Mouse (Mus musculus) ovary, adult 18-20 months (tissue): ENCODE data around the gene Sorcs2.
"Not testable (repeated sequence)": the region's sequence is repeated elsewhere in the genome, so short reads cannot be mapped to it uniquely, and the experiment has no call there.

Experiments
- DNase-seq: peaks from one replicate; pipeline ENCODE4 v3.0.0; 2022; ENCODE audit warnings: low spot score, mixed read lengths

Gene Sorcs2

DNA sequence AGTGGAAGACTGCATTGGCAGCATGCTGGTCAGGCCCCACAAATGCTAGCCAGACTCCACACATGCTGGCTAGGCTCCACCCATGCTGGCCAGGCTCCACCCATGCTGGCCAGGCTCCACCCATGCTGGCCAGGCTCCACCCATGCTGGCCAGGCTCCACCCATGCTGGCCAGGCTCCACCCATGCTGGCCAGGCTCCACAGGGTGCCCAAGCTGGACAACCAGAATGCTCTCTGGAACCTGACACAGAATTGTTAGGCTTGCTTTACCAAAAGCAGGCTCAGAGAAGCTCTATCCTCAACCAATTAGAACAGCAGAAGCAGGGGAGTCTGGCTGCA lies 7.4 kb downstream of the Sorcs2 start:
- DNase-seq, result not testable (repeated sequence)

DNA sequence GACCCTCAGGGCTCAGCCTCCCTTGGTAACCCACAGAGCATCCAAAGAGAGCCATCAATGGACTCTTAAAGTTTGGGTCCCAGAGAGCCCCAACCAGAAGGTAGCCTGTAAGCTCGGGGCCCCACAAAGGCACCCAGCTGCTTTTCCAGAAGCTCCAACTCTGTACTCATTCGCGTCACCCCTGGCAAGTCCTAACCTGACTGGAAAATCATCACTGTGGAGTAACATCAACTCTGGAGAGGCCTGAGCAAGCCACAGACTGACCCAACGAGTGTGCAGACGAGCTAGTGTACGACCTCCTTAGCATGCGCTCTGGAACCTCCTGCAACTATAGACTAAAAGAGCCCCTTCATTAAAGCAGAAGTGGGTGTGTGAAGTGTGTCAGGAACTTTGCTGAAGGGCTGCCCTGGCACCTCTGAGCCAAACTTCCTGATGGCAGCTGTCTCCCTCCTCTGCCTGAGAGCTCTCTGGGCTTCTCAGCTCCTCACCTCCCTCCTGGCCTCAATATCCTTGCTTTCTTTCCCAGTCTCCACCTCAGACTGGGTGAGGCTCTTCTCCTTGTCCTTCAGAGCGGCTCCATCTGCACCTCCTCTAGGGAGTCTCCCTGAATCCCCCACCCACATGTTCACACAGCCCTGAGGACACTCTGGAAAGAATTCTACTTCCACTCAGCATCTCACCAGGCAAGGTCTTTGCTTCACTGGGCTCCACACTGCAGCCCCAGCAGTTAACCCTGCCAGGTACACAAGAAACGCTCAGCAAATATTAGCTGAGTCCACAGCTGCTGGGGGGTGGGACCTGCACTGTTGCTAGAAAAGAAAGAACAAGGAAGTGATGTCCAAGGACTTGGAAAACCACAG lies 8.0 kb downstream of the Sorcs2 start:
- no peak for DNase-seq

DNA sequence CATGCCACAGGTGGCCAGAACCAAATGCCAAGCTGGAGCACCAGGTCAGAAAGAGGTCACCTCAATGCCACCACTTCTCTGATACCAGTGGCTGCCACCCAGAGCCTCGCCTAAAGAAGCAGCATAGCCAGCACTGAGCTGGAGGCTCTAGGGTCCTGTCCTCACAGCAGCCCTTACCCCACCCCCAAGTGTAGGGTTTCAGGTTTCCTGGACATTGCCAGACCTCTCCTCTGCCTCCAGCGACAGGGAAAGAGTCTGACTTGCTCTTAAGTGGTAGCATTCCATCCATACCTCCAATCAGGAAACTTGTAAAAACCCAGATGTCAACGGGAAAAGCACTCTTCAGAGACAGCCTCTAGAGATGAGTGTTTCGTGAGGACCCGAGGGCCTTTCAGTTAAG lies 12.9 kb downstream of the Sorcs2 start:
- no peak for DNase-seq

DNA sequence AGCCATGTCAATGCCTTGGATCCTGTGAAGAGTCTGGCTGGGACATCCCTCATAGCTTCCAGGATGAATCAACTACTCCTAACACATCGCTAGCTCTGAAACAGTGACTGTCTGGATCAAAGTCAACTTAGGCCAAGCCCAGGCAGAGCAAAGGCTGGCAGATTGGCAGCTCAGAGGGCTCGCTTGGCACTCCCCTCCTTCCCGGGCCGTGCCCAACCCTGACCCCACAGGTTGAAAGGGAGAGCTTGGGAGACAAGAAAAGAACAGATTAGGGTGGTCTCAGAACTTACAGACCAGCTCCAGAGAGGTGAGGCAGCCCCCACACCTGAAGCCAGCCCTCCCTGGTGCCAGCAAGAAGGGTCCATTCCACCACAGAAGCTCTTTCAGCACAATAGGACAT lies 14.5 kb downstream of the Sorcs2 start:
- DNase-seq, result no peak

DNA sequence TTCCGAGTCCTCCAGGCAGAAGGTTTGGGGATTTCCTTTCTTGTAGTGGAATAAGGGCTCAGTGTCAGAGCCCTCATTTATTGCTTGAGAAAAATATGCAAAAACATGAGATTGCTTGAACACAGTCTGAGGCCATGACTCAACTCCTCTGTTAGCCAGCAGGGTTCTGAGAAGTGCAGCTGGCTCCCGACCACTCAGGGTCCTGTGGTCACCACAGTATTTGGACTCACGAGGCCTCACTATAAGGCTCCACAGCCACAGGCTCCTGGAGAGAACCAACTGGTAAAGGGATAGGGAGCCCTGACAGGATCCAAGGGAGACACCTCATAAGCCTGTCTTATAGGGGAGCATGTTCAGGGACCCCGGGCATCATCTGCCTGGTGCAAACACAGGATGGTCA lies 15.2 kb downstream of the Sorcs2 start:
- DNase-seq, result no peak

DNA sequence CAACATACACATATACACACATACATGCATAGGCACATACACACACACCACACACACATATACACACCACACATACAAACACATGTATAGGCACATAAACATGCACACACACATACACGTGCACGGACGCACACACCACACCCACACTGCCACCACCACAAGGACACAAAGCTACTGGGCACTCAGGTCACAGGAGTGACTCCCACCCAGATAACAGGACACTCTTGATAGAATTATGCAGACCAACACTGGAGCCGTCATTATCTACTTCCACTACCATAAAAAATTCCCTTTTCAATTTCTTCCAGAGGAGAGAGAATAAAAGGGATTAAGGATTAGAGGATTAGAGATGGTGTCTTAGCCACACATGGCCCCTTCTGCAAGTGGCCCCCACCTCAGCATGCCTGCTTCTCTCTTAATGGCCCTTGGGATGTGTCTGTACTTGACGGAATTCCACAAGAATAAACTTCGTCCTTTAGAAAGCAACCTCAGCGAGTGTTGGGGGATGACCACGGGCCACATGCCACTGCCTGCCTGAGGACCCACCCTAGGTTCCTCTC lies 15.7 kb downstream of the Sorcs2 start:
- DNase-seq, result no peak

DNA sequence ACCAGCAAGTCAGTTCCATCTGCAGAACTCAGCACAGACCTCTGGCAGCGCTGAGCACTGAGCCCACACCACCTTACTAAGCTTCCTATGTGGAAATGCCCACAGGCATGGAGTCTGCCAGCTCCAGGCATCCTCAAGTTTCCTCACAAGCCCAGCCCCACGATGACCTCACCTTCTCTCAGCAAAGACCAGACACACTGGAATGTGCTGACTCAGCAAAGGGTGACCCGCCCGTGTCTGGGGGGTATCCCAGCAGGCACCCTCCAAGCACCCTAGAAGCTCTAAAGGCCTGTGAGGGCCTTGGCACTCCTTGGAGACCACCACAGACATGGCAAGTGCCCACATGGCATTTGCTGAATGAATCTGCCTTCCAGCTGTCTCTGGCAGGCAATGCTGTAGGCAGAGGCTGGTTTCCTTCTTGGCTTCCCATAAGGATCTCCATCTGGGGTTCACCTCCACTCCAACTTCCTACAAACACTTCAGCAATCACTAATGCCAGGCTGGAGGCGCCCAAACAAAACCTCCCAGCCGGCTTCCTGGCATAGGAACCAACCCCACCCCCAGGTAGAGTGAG lies 17.9 kb downstream of the Sorcs2 start:
- no peak for DNase-seq

DNA sequence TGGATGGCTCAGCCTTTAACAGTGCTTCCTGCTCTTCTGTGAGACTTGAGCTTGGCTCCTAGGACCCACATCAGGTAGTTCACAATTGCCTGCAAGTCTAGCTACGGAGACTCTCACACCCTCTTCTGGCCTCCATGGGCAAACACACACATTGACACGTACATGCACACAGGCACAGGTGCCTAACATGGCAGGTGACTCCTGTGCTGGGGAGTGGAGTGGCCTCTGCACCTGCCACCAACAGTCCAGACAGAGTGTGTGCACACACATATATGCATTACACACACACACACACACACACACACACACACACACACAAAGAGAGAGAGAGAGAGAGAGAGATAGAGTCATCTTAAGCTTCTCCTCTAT lies 19.6 kb downstream of the Sorcs2 start:
- DNase-seq, result no peak

DNA sequence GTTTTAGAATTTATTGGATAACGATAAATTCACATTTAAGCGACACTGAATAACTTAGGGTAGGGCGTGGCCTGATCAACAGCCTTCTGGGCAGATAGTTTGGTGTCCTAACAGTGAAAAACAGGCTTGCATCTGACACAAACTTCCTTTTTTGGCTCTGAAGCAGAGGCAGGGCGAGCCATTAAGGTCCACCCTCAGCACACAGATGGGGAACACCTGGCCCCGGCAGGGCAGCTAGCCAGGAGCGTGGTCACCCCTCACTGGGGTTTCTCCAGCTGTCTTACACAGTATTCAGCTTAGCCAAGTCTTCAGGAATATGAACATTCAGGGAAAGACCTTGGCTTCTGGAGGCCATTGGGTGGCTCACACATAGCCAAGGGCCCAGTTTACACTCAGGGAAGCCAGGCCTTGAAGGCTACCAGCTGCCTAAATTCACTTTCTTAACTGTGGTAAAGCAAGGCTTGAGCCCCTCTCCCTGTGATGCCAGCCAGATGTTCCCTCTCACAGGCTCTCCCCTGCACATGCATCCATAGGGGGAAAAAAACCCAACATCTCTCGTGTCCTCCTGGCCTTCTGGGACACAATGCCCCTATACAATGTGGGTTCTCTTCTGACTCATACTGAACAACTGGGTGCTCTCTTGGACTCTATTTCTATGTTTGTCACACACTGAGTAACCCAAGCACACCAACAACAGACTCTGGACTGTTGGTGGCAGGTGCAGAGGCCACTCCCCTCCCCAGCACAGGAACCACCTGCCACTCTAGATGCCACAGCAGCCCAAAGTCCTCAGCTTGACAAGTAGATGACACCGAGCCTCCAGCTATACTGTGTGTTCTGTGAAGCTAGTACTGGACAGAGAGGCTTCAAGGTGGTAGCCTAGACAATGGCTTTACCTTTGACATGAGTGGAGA lies 20.2 kb downstream of the Sorcs2 start:
- DNase-seq, result peak; percentile 57

DNA sequence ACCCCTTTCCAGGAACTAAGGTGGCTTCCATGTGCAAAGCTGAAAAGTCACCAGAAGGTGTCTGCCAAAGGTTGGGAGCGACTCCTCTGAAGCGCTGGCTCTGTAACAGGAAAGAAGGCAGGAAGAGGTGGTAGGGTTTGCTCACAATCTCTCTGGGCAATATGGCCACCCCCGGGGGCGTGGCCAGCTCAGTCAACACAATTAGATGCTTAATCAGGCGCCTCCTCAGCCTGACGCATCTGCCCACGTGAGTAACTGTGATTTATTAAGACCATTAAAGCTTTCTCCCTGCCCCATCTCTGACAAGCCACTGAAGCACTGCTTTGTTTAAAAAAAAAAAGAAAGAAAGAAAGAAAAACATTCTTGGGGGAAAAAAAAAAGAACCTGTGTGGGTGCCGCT lies 22.1 kb downstream of the Sorcs2 start:
- no peak for DNase-seq

DNA sequence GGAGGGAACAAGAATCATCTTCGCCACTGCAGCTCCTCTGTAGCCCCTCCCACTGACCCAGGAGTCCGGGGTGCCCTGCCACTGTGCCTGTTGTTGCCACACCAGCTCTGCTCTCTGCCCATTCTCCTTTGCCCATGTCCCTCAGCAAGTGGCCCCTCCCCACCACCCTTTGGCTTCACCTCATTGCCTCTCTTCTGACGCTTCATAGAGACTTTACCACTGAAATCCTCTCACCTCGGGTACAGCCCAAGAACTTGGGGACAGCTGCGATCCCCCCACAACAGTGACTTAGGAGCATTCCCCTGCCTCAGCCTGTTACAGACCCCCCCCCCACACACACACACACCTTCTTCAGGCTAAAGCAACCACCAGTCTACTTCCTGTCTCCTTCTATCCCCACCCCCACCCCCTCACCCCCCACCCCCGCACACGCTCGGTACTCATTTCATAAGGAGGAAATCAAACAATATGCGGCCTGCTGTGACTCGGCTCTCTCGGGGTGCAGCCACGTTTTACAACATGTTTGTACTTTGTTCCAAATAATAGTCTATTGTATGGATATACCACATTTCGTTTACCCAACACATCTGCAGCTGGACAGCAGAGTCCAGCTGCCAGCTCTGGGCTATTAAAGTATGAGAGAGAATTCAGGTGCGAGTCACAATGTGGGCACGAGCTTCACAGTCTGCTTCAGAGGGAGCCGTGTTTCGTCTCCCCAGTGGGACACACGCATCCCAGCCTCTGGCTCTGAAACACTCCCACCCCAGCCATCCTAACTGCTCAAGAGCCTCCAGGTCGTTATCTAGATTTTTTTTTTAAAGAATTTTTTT lies 23.5 kb downstream of the Sorcs2 start:
- no peak for DNase-seq

DNA sequence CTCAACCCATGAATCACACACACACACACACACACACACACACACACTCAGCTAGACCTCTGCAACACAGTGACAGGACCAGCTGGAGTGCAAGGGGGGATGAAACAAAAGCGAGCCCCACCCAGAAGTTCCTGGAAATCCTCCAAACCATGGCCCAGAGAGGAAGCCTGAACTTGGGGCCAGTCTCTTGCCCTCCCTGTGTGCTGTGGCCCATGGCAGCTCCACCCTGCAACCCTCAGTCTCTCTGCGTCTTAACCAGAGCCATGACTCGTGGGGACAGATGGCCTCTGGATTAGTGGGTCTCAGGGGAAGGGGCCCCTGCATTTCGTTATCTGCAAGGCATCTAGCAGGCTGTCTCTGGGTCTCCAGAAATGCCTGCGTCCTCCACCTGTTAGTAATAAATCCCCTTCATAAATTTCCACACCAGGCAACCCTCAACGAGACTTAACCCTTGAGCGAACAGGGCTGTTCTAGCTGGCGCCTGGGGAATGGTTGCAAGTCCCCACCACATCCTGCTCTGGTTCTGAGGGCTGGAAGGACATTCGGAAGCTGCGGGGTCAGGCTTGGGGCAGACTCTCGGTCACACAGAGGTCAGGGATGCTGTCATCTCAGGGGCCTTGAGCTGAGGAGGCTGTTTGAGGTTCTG lies 24.6 kb downstream of the Sorcs2 start:
- no peak for DNase-seq

DNA sequence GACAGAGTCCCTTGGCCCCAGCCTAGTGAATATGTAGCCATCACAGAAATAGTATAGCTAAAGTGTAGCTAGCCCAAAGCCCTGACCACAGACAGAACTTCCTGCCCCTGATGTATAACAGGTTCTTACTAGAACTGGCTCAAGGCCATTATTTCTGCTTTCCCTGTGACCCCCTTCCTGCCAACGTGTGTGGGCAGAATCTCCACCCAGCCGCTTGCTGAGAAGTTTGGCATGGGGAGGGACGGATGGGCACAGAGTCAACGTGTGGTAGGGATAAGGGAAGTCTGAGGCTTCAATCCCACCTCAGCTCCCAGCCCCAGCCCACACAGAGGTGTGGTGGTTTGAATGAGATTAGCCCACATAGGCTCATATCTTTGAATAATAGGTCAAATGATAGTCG lies 26.2 kb downstream of the Sorcs2 start:
- DNase-seq, result no peak

DNA sequence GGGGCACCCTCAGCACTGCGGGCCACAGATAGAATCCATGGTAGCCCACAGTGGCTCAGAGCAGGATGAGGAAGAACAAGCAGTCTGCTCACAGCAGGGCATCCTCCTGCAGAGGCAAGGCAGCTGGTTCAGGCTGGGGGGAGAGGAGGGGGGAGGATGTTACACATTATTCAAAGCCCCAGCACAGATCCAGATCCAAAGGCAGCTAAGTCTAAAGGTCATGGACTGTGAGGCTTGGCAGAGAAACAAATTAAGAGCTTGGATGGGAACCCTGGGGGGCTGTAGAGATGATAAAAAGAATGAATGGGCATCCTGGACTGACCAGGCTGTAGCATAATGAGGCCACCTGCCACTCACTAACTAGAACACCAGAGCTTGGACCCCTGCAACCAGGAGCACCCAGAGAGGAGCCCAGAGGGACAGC lies 28.7 kb downstream of the Sorcs2 start:
- no peak for DNase-seq

DNA sequence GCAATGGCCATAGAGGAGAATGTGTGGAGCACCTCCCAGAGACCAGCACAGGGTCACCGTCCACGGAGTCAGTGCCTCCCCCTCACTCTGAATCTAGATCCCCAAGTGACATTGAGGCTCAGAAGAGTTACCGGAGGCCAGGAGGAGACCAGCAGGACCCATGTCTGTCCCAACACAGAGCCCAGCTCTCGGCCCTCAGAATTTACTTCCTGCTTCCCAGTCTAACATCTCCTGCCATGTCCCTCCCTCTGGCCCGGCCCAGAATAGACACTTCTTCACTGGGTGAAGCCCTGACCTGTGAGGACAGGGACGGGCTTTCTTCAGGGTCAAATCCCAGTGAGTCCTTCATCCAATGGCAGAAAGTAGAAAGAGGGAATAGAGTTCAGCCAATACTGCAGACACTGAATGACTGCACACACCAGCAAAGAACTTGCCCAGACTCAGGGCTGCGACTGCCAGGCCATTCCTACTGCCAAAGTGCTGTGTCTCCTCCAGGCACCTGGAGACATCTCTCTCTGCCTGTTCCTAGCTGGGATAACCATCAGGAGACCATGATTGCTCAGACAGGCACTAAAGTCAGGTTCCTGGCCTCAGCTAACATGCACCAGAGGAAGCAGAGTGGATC lies 29.3 kb downstream of the Sorcs2 start:
- no peak for DNase-seq

DNA sequence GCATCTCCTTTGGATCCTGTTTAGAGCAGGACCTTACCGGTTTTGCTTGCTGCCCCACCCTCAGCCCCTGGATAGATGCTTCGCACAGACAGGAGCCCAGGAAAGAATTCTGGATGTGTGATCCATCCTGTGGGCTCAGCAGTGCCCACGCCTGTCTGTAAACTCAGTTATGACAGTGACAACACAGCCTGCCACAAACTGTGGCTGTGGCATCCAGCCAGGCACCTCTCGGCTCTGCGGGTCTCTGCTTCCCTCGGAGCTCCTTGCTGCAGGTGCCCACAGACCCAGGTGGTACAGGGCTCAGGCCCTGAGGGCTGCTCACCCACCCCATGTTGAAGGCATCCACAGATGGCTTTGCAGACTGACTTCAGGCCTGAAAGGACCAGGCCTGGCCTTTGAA lies 30.0 kb downstream of the Sorcs2 start:
- DNase-seq, result no peak

DNA sequence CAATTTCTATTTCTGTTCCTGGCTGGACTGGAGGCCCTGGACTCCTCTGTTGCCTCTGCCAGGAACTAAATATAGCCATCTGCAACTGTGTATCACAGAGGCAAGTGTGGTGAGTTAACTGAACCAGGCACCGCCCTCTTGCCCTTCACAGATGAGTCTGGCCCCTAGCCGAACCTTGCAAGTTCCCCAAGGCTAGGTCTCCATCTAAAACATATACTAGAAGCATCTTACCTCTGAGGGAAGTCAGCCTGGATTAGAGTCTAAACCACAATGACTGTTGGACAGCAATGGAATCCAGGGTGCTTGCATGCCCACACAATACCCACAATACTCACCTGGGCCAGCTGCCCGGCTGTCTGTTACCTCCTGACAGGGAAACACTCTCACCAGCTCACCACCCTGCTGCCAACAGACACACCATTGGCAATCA lies 30.7 kb downstream of the Sorcs2 start:
- DNase-seq, result peak; percentile 66

DNA sequence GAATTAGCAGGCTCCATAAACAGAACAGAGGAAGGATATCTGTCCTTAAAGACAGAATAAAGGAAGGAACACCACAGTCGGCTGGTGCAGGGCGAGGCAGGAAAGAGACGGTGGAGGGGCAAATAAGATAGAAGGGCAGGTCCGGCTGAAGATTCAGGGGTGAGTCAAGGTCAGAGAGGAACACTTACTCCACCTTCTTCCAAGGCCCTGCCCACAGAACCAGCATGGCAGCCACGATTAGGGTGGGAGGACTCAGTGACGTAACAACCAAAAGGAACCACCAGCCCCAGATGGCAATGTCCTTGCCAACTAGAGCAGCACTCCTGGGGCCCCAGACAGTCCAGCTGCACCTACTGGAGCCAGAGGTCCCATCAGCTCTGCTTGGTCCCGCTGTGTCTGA lies 36.2 kb downstream of the Sorcs2 start:
- DNase-seq, result no peak

DNA sequence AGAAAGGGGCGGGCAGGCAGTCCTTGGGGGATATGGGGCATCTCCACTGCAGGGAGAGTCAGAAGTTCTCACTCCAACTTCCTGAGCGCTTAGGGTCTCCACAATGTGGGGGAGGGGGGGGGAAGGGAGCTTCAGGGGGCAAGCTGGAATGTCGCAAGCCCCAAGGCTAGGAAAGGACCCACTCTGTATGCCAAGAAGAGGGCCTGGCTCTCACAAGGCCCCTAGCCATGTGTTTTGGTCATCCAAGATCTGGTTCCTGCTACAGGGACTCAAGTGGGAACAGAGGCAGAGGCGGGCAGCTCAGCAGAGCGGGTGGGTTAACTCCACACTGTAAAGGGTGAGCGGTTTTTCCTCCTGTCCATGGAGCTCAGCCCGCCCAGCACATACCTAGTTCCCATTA lies 37.6 kb downstream of the Sorcs2 start:
- DNase-seq, result no peak

DNA sequence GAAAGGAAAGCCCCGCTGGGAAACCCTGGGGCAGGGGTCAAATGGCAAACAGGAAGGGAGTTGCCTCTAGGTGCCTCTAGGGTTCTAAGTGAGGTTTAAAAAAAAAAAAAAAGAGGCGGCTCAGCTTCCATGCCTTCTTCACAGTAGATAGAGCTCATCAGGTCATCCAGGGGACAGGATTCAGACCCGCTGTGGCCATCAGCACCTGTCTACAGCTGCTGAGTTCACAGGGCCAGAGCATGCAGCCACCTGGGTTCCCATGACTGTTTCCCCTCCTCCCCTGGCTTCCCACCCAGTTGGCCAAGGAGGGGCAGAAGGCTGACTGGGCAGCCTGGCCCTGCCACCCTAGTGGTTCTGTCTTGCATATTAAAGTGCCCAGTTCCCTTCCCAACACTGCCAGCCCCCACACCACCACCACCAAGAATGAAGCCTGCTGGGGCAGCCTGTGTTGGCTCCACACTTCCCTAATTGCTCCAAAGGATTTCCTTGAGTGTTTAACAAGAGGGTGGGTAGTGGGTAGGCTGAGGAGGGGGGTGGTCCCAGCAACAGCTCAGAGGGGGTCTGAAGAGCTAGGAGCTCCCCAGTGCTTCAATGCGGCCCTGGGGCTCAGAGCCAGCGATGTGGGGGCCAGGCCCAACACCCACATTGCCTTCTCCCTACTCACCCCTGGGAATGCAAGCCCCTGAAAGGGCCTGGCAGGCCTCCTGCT lies 38.2 kb downstream of the Sorcs2 start:
- DNase-seq, result no peak
